Mouse (Mus musculus) forebrain, embryonic 16.5 days (tissue): ENCODE measurements at regions not wholly inside any gene's neighbourhood (a gene's known extent, or its start where the extent isn't known, plus 50 kb on each side); places are given as distances from the start of the nearest gene placed in this dataset.

Source experiments
- ATAC-seq: fragments of 200-750 bp; cut with Nextera tagmentation; 2 replicates; pipeline ENCODE4 v1.8.0; 2017; ENCODE audit warnings: mild to moderate bottlenecking, moderate library complexity
- H3K27ac ChIP-seq: fragments of 300-500 bp; sonication (generic); 2 replicates; pipeline ENCODE4 v1.5.1; 2014; ENCODE audit warnings: low read length, control low read depth
- H3K27me3 ChIP-seq: fragments of 300-500 bp; sonication (generic); replicated peaks from 2 replicates; pipeline ENCODE4 v1.6.1; 2014; ENCODE audit warnings: low read length; ENCODE audit not compliant: control insufficient read depth, insufficient read depth
- H3K36me3 ChIP-seq: fragments of 300-500 bp; sonication (generic); 2 replicates; pipeline ENCODE4 v1.6.1; 2014; ENCODE audit not compliant: control insufficient read depth, insufficient read depth
- H3K4me1 ChIP-seq: fragments of 300-500 bp; sonication (generic); replicated peaks from 2 replicates; pipeline ENCODE4 v1.6.1; 2014; ENCODE audit warnings: low read length; ENCODE audit not compliant: control insufficient read depth, insufficient read depth
- H3K4me2 ChIP-seq: fragments of 300-500 bp; sonication (generic); 2 replicates; pipeline ENCODE4 v1.6.1; 2014; ENCODE audit warnings: mild to moderate bottlenecking, low read length, control low read depth
- H3K4me3 ChIP-seq: fragments of 300-500 bp; sonication (generic); replicated peaks from 2 replicates; pipeline ENCODE4 v1.5.1; 2014; ENCODE audit warnings: mild to moderate bottlenecking, low read length, control low read depth
- H3K9ac ChIP-seq: fragments of 300-500 bp; sonication (generic); replicated peaks from 2 replicates; pipeline ENCODE4 v1.6.1; 2014; ENCODE audit warnings: low read depth, low read length, control low read depth
- H3K9me3 ChIP-seq: fragments of 300-500 bp; sonication (generic); 2 replicates; pipeline ENCODE4 v1.6.1; 2016; ENCODE audit warnings: low read length; ENCODE audit not compliant: control insufficient read depth
- WGBS: fragments of 180-500 bp; shearing (Covaris S2); extraction: QIAGEN DNeasy Blood & Tissue Kit; methylation state at CpG from one replicate; pipeline ENCODE4 v1.1.7; 2014; 5-methylcytosine and 5-hydroxymethylcytosine counted together

GRCm38 (mm10) chr3:131698070-131698750, 133.6 kb downstream of the Papss1 start:
- H3K27me3 ChIP-seq: no peaks in the 10 kb centered on the region
- 88% methylated on average over 3 of the region's 3 CpGs for WGBS
- H3K27ac ChIP-seq: no peak overlapping the region

GRCm38 (mm10) chr3:131703134-131703533, 138.6 kb downstream of the Papss1 start:
- Histone ChIP-seq H3K4me3 (no peak overlapping the region), H3K9ac (no peak overlapping the region), H3K27me3 (no peaks in the 10 kb centered on the region), H3K36me3 (no peaks in the 10 kb centered on the region), H3K4me2 (no peak overlapping the region), H3K27ac (no peak overlapping the region), H3K9me3 (no peaks in the 10 kb centered on the region), H3K4me1 (no peaks in the 10 kb centered on the region)
- ATAC-seq: no peak

More at GRCm38 (mm10) chr3:131698070-131698750, 133.6 kb downstream of the Papss1 start:
- H3K36me3 ChIP-seq: no peaks in the 10 kb centered on the region
- H3K9ac ChIP-seq: no peak overlapping the region
- no peak overlapping the region for H3K4me2 ChIP-seq
- H3K4me3 ChIP-seq: no peak overlapping the region
- peaks cover 2% of the 10 kb centered on the region; the same call in 1 of the 2 replicates for H3K9me3 ChIP-seq
- ATAC-seq: no peak
- no peaks in the 10 kb centered on the region for H3K4me1 ChIP-seq

GRCm38 (mm10) chr3:131713532-131713931, 149.0 kb downstream of the Papss1 start:
- Histone ChIP-seq H3K4me2 (no peak overlapping the region), H3K4me1 (no peaks in the 10 kb centered on the region), H3K9me3 (no peaks in the 10 kb centered on the region), H3K27ac (no peak overlapping the region), H3K9ac (no peak overlapping the region), H3K27me3 (no peaks in the 10 kb centered on the region), H3K36me3 (no peaks in the 10 kb centered on the region), H3K4me3 (no peak overlapping the region)
- ATAC-seq: no peak
- WGBS: 88% methylated on average over 8 of the region's 8 CpGs

- H3K9me3 ChIP-seq: no peaks in the 10 kb centered on the region
- H3K27ac ChIP-seq: no peak overlapping the region
- H3K4me1 ChIP-seq: no peaks in the 10 kb centered on the region
- H3K4me3 ChIP-seq: no peak overlapping the region
- no peak overlapping the region for H3K9ac ChIP-seq
- H3K36me3 ChIP-seq: no peaks in the 10 kb centered on the region
- WGBS: 90% methylated on average over 8 of the region's 8 CpGs
- no peak for ATAC-seq
- H3K4me2 ChIP-seq: no peak overlapping the region
- H3K27me3 ChIP-seq: no peaks in the 10 kb centered on the region
These were observed 154.2 kb downstream of the Papss1 start for GRCm38 (mm10) chr3:131718761-131719160.

- H3K4me3 ChIP-seq: no peak overlapping the region
- ATAC-seq: no peak
- H3K4me2 ChIP-seq: no peak overlapping the region
- H3K27me3 ChIP-seq: no peaks in the 10 kb centered on the region
- H3K36me3 ChIP-seq: no peaks in the 10 kb centered on the region
- no peaks in the 10 kb centered on the region for H3K9me3 ChIP-seq
- no peak overlapping the region for H3K9ac ChIP-seq
- H3K27ac ChIP-seq: no peak overlapping the region
- WGBS: 86% methylated on average over 3 of the region's 3 CpGs
- no peaks in the 10 kb centered on the region for H3K4me1 ChIP-seq
These were observed 164.1 kb downstream of the Papss1 start for GRCm38 (mm10) chr3:131728618-131729017.

- Histone ChIP-seq H3K27ac (no peak overlapping the region), H3K9ac (no peak overlapping the region), H3K4me2 (no peak overlapping the region), H3K27me3 (no peaks in the 10 kb centered on the region), H3K9me3 (no peaks in the 10 kb centered on the region), H3K36me3 (no peaks in the 10 kb centered on the region), H3K4me1 (no peaks in the 10 kb centered on the region), H3K4me3 (no peak overlapping the region)
- ATAC-seq: no peak
- WGBS: 83% methylated on average over 6 of the region's 6 CpGs
These were observed 169.7 kb downstream of the Papss1 start for GRCm38 (mm10) chr3:131734226-131734625.

GRCm38 (mm10) chr3:131737461-131737860, 172.9 kb downstream of the Papss1 start:
- WGBS: 73% methylated on average over 6 of the region's 6 CpGs
- H3K9ac ChIP-seq: no peak overlapping the region
- ATAC-seq: no peak

GRCm38 (mm10) chr3:131737953-131738598, 173.5 kb downstream of the Papss1 start:
- 92% methylated on average over 17 of the region's 17 CpGs for WGBS
- Histone ChIP-seq H3K4me3 (no peak overlapping the region), H3K9ac (no peak overlapping the region), H3K36me3 (no peaks in the 10 kb centered on the region), H3K4me1 (no peaks in the 10 kb centered on the region), H3K9me3 (no peaks in the 10 kb centered on the region), H3K27ac (no peak overlapping the region), H3K27me3 (no peaks in the 10 kb centered on the region), H3K4me2 (no peak overlapping the region)
- ATAC-seq: no peak

More at GRCm38 (mm10) chr3:131737461-131737860, 172.9 kb downstream of the Papss1 start:
- no peaks in the 10 kb centered on the region for H3K27me3 ChIP-seq
- H3K27ac ChIP-seq: no peak overlapping the region
- no peak overlapping the region for H3K4me3 ChIP-seq
- no peaks in the 10 kb centered on the region for H3K9me3 ChIP-seq
- H3K36me3 ChIP-seq: no peaks in the 10 kb centered on the region
- no peaks in the 10 kb centered on the region for H3K4me1 ChIP-seq
- no peak overlapping the region for H3K4me2 ChIP-seq

- 78% methylated on average over 2 of the region's 2 CpGs for WGBS
- H3K4me3 ChIP-seq: no peak overlapping the region
- H3K9me3 ChIP-seq: no peaks in the 10 kb centered on the region
- no peak overlapping the region for H3K9ac ChIP-seq
- H3K27me3 ChIP-seq: no peaks in the 10 kb centered on the region
- ATAC-seq: no peak
- H3K27ac ChIP-seq: no peak overlapping the region
- H3K36me3 ChIP-seq: no peaks in the 10 kb centered on the region
- no peak overlapping the region for H3K4me2 ChIP-seq
- no peaks in the 10 kb centered on the region for H3K4me1 ChIP-seq
These were observed 191.0 kb downstream of the Papss1 start for GRCm38 (mm10) chr3:131755537-131755936.
